Mouse (Mus musculus): ENCODE results near the gene Wdr47. TPM values are rescaled to one million over a fixed set of nuclear protein-coding genes. Genes with fewer than 3 reads are reported as not detected.
A peak's percentile ranks its signal among the peaks of the same experiment; 100 is the strongest.
"Not testable (repeated sequence)": the region's sequence is repeated elsewhere in the genome, so short reads cannot be mapped to it uniquely, and the experiment has no call there.

The Wdr47 gene
- total RNA-seq, 1 experiment: 15.9 TPM

GRCm38 (mm10) chr3:108567990-108568877, 22.8 kb upstream of the Wdr47 start:
- H3K4me1 ChIP-seq (ENCODE audit: control insufficient read depth in 2 of 2, insufficient read depth in 2 of 2, low read length in 2 of 2, poor library complexity in 1 of 2): no peaks in the 10 kb centered on the region; a peak in 1 of 4 replicates
- no peaks in the 10 kb centered on the region for H3K36me3 ChIP-seq (ENCODE audit: control insufficient read depth, insufficient read depth, low read length, poor library complexity, severe bottlenecking)
- no peaks in the 10 kb centered on the region for H3K9me3 ChIP-seq (ENCODE audit: control insufficient read depth, insufficient read depth, low read depth, low read length)
- H3K27ac ChIP-seq (ENCODE audit: insufficient read depth, low read depth, low read length, poor library complexity, severe bottlenecking): no peak overlapping the region
- no peak overlapping the region for H3K9ac ChIP-seq (ENCODE audit: insufficient read depth, low read depth, low read length, poor library complexity, severe bottlenecking)
- no peak for DNase-seq (ENCODE audit: low read depth, low spot score)
- TF ChIP-seq CHD2 (IDR thresholded peaks at IDR 0.05; ENCODE audit: low read depth, low read length): no peak
- no peak for TF ChIP-seq MAFK (IDR thresholded peaks at IDR 0.05; ENCODE audit: insufficient read depth, low read depth, low read length)
- no peak for TF ChIP-seq ZNF384 (IDR thresholded peaks at IDR 0.05; ENCODE audit: low read depth, low read length)
- no peak for TF ChIP-seq HCFC1 (IDR thresholded peaks at IDR 0.05; ENCODE audit: borderline replicate concordance, insufficient read depth, low read length)
- no peak for TF ChIP-seq ZC3H11A (IDR thresholded peaks at IDR 0.05; ENCODE audit: borderline replicate concordance, low read depth, low read length)
- in situ Hi-C loops (cut with MboI; ENCODE audit: low sequenced_read_pairs in 2 of 2, unreplicated experiment in 2 of 2): no loop called here
- H3K4me3 ChIP-seq (ENCODE audit: insufficient read depth in 1 of 2, low read depth in 1 of 2, low read length in 2 of 2, poor library complexity in 1 of 2, severe bottlenecking in 1 of 2): no peak overlapping the region

- not testable (repeated sequence) for H3K4me1 ChIP-seq (ENCODE audit: control insufficient read depth in 2 of 2, insufficient read depth in 2 of 2, low read length in 2 of 2, poor library complexity in 1 of 2); H3K9ac ChIP-seq (ENCODE audit: insufficient read depth, low read depth, low read length, poor library complexity, severe bottlenecking); H3K27ac ChIP-seq (ENCODE audit: insufficient read depth, low read depth, low read length, poor library complexity, severe bottlenecking); DNase-seq (ENCODE audit: low read depth, low spot score); H3K36me3 ChIP-seq (ENCODE audit: control insufficient read depth, insufficient read depth, low read length, poor library complexity, severe bottlenecking); H3K9me3 ChIP-seq (ENCODE audit: control insufficient read depth, insufficient read depth, low read depth, low read length); H3K4me3 ChIP-seq (ENCODE audit: insufficient read depth in 1 of 2, low read depth in 1 of 2, low read length in 2 of 2, poor library complexity in 1 of 2, severe bottlenecking in 1 of 2)
- in situ Hi-C loops (cut with MboI; ENCODE audit: low sequenced_read_pairs in 2 of 2, unreplicated experiment in 2 of 2): loop anchor here in 1 of 2 experiments (10.0 kb wide), 1 partner anchor 165 kb away; no protein-coding TSS in a partner anchor
These were observed 21.4 kb upstream of the Wdr47 start for GRCm38 (mm10) chr3:108569636-108570035.

- H3K9me3 ChIP-seq (ENCODE audit: control insufficient read depth, insufficient read depth, low read depth, low read length): no peaks in the 10 kb centered on the region
- H3K4me3 ChIP-seq (ENCODE audit: insufficient read depth in 1 of 2, low read depth in 1 of 2, low read length in 2 of 2, poor library complexity in 1 of 2, severe bottlenecking in 1 of 2): peak overlapping the region in 1 of 2 experiments; percentile 55; a peak in 1 of 4 replicates
- H3K9ac ChIP-seq (ENCODE audit: insufficient read depth, low read depth, low read length, poor library complexity, severe bottlenecking): no peak overlapping the region
- no peak overlapping the region for H3K27ac ChIP-seq (ENCODE audit: insufficient read depth, low read depth, low read length, poor library complexity, severe bottlenecking)
- in situ Hi-C loops (cut with MboI; ENCODE audit: low sequenced_read_pairs in 2 of 2, unreplicated experiment in 2 of 2): loop anchor here in 1 of 2 experiments (10.0 kb wide), 1 partner anchor 166 kb away; no protein-coding TSS in a partner anchor
- no peak for DNase-seq (ENCODE audit: low read depth, low spot score)
- H3K36me3 ChIP-seq (ENCODE audit: control insufficient read depth, insufficient read depth, low read length, poor library complexity, severe bottlenecking): peaks cover 2% of the 10 kb centered on the region; the same call in 1 of the 2 replicates
- no peak for TF ChIP-seq CHD2 (IDR thresholded peaks at IDR 0.05; ENCODE audit: low read depth, low read length)
- no peak for TF ChIP-seq ZNF384 (IDR thresholded peaks at IDR 0.05; ENCODE audit: low read depth, low read length)
- TF ChIP-seq HCFC1 (IDR thresholded peaks at IDR 0.05; ENCODE audit: borderline replicate concordance, insufficient read depth, low read length): no peak
- TF ChIP-seq MAFK (IDR thresholded peaks at IDR 0.05; ENCODE audit: insufficient read depth, low read depth, low read length): no peak
- no peak for TF ChIP-seq ZC3H11A (IDR thresholded peaks at IDR 0.05; ENCODE audit: borderline replicate concordance, low read depth, low read length)
- peaks cover 5% of the 10 kb centered on the region in 2 experiments; a peak in 2 of 4 replicates for H3K4me1 ChIP-seq (ENCODE audit: control insufficient read depth in 2 of 2, insufficient read depth in 2 of 2, low read length in 2 of 2, poor library complexity in 1 of 2)
These were observed 20.3 kb upstream of the Wdr47 start for GRCm38 (mm10) chr3:108570813-108571212.

GRCm38 (mm10) chr3:108571443-108572294, 19.4 kb upstream of the Wdr47 start, which contains the start of gene Taf13:
Gene Taf13, plus strand, starts transcription at chr3:108571698.
- peaks cover 5% of the 10 kb centered on the region in 2 experiments; a peak in 2 of 4 replicates for H3K4me1 ChIP-seq (ENCODE audit: control insufficient read depth in 2 of 2, insufficient read depth in 2 of 2, low read length in 2 of 2, poor library complexity in 1 of 2)
- peak within 1 kb of the TSS; percentile 89 for H3K9ac ChIP-seq (ENCODE audit: insufficient read depth, low read depth, low read length, poor library complexity, severe bottlenecking)
- DNase-seq (ENCODE audit: low read depth, low spot score): peak; percentile 86
- in situ Hi-C loops (cut with MboI; ENCODE audit: low sequenced_read_pairs in 2 of 2, unreplicated experiment in 2 of 2): loop anchor here in 1 of 2 experiments (10.0 kb wide), 1 partner anchor 167 kb away; no protein-coding TSS in a partner anchor
- peak within 1 kb of the TSS; percentile 79 to 87 for H3K4me3 ChIP-seq (ENCODE audit: insufficient read depth in 1 of 2, low read depth in 1 of 2, low read length in 2 of 2, poor library complexity in 1 of 2, severe bottlenecking in 1 of 2)
- no peaks in the 10 kb centered on the region for H3K9me3 ChIP-seq (ENCODE audit: control insufficient read depth, insufficient read depth, low read depth, low read length)
- H3K36me3 ChIP-seq (ENCODE audit: control insufficient read depth, insufficient read depth, low read length, poor library complexity, severe bottlenecking): peaks cover 2% of the 10 kb centered on the region; the same call in 1 of the 2 replicates
- no peak within 1 kb of the TSS for H3K27ac ChIP-seq (ENCODE audit: insufficient read depth, low read depth, low read length, poor library complexity, severe bottlenecking)
- TF ChIP-seq ZNF384 (IDR thresholded peaks at IDR 0.05; ENCODE audit: low read depth, low read length): no peak
- TF ChIP-seq CHD2 (IDR thresholded peaks at IDR 0.05; ENCODE audit: low read depth, low read length): no peak
- no peak for TF ChIP-seq HCFC1 (IDR thresholded peaks at IDR 0.05; ENCODE audit: borderline replicate concordance, insufficient read depth, low read length)

Measured in ES-E14 (cell line).